Comparison of ENCODE assay signal across 23 mouse cellular contexts in the genomic region with DNA sequence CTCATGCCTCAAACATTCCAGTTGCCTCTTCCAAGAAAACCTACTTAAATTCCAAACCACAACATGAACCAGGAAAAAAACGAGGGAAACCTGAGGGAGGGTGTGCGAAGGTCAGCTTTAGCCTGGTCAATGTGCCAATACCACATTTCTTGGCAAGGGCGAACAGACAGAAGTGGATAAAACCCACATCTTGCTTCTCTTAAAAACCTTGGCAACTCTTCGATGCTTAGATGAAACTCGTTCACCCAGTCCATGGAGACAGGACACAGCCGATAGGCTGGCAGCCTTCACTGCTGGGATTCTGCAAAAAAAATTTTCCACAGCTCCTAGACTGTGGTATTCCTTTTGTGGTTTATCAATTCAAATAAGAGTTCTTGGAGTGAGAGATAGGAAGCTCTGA.
DNase-seq lines count a peak whose midpoint lies in the region; ATAC-seq and TF ChIP-seq lines count a peak whose summit lies in the region.
"Had no signal": no experiment of that assay in that cellular context is flagged by ENCODE, and none has a peak within 500 bp of the region (broad histone marks: within the 10 kb centered on the region; RNA-seq: fewer than 3 reads in every experiment).

No protein-coding gene starts in this region.

- no peaks in the 10 kb centered on the region for H3K9me3 ChIP-seq in lung, embryonic 16.5 days (ENCODE audit: control insufficient read depth, low read length)
- no peaks in the 10 kb centered on the region for H3K9me3 ChIP-seq in limb, embryonic 13.5 days
- H3K9me3 ChIP-seq: intestine, embryonic 15.5 days; midbrain, embryonic 15.5 days had no signal

- no peaks in the 10 kb centered on the region for H3K27me3 ChIP-seq in lung, embryonic 16.5 days (ENCODE audit: control insufficient read depth, insufficient read depth, low read depth, low read length)
- no peaks in the 10 kb centered on the region for H3K27me3 ChIP-seq in limb, embryonic 13.5 days
- H3K27me3 ChIP-seq: intestine, embryonic 15.5 days; megakaryocyte, embryonic 14.5 days; midbrain, embryonic 15.5 days had no signal

- no peak overlapping the region for H3K9ac ChIP-seq in lung, embryonic 16.5 days (ENCODE audit: low read length)
- H3K9ac ChIP-seq in limb, embryonic 13.5 days = no peak overlapping the region
- H3K9ac ChIP-seq: forebrain, postnatal 0 days; hindbrain, embryonic 14.5 days; intestine, embryonic 15.5 days; liver, postnatal 0 days; midbrain, embryonic 15.5 days had no signal

- intact Hi-C loops in heart, postnatal 10 days (cut with DNase I) = no loop called here

- TF ChIP-seq CTCF in lung, adult 2 months (IDR thresholded peaks at IDR 0.05; ENCODE audit: insufficient read depth, low read length) = no peak

- no peak overlapping the region for H3K4me2 ChIP-seq in lung, embryonic 16.5 days (ENCODE audit: low read depth, low read length)
- H3K4me2 ChIP-seq in limb, embryonic 13.5 days (replicated peaks) = no peak overlapping the region
- H3K4me2 ChIP-seq: hindbrain, embryonic 14.5 days; intestine, embryonic 15.5 days; midbrain, embryonic 15.5 days had no signal

- 0 out of 2 replicates have a peak, but pooled peaks have one; percentile 31 for ATAC-seq in lung, embryonic 16.5 days (ENCODE audit: low read depth)
- ATAC-seq in limb, embryonic 13.5 days (ENCODE audit: low FRiP score, low read depth) = peak; percentile 55; the same call in 1 of the 2 replicates
- ATAC-seq: CD4-positive, CD25-positive, alpha-beta regulatory T cell, adult 4 months; forebrain, postnatal 0 days; intestine, embryonic 15.5 days; liver, postnatal 0 days; midbrain, embryonic 15.5 days had no signal

- H3K36me3 ChIP-seq in lung, embryonic 16.5 days (ENCODE audit: control insufficient read depth, insufficient read depth, low read length) = no peaks in the 10 kb centered on the region
- peaks cover 24% of the 10 kb centered on the region for H3K36me3 ChIP-seq in limb, embryonic 13.5 days
- H3K36me3 ChIP-seq: G1E; intestine, embryonic 15.5 days; midbrain, embryonic 15.5 days had no signal

- DNase-seq in cerebellum, postnatal 10 days = peak; percentile 40 to 48
- no peak for DNase-seq in cerebellum, postnatal 4 days (ENCODE audit: low spot score in 2 of 2)
- peak; percentile 5 to 17 for DNase-seq in heart, postnatal 10 days
- no peak for DNase-seq in heart, postnatal 4 days
- DNase-seq in lung, adult 2 months = no peak
- DNase-seq in thymus, postnatal 14 days = no peak
- DNase-seq: cerebellum, adult 9-11 months; embryo, embryonic 11 days; forebrain, postnatal 0 days; liver; liver, postnatal 0 days; right cerebral cortex, adult 18-20 months had no signal

- H3K4me3 ChIP-seq in lung, embryonic 16.5 days (ENCODE audit: low read length) = no peak overlapping the region
- H3K4me3 ChIP-seq in lung, adult 2 months (replicated peaks; ENCODE audit: extremely low read depth, low read depth, low read length) = no peak overlapping the region
- H3K4me3 ChIP-seq in limb, embryonic 13.5 days = no peak overlapping the region
- H3K4me3 ChIP-seq: erythroblast, embryonic 14.5 days; intestine, embryonic 15.5 days; layer of hippocampus, adult 2 months; left cerebral cortex, adult 2 months; megakaryocyte, embryonic 14.5 days; midbrain, embryonic 15.5 days had no signal

- no peak overlapping the region for H3K27ac ChIP-seq in lung, embryonic 16.5 days (ENCODE audit: low read length)
- 0 out of 2 replicates have a peak overlapping the region, but pooled peaks have one; percentile 44 for H3K27ac ChIP-seq in limb, embryonic 13.5 days
- H3K27ac ChIP-seq: hindbrain, embryonic 14.5 days; intestine, embryonic 15.5 days; layer of hippocampus, adult 2 months; left cerebral cortex, adult 2 months; midbrain, embryonic 15.5 days had no signal

- H3K4me1 ChIP-seq in lung, embryonic 16.5 days (replicated peaks; ENCODE audit: control insufficient read depth, insufficient read depth, low read length) = 0 out of 2 replicates have a peak, but pooled peaks cover 3% of the 10 kb centered on the region
- no peaks in the 10 kb centered on the region for H3K4me1 ChIP-seq in lung, adult 2 months (ENCODE audit: control insufficient read depth, insufficient read depth, low read length)
- H3K4me1 ChIP-seq in limb, embryonic 13.5 days = peaks cover 33% of the 10 kb centered on the region
- H3K4me1 ChIP-seq: megakaryocyte, embryonic 14.5 days had no signal

- TF ChIP-seq POLR2A in lung, adult 2 months (IDR thresholded peaks at IDR 0.05; ENCODE audit: borderline replicate concordance, extremely low read depth, low read depth, low read length) = no peak

- 52% methylated on average over 6 of the region's 6 CpGs for WGBS in lung, embryonic 16.5 days
- WGBS in lung, adult 2 months = 52% methylated on average over 6 of the region's 6 CpGs
- WGBS in limb, embryonic 13.5 days = 60% methylated on average over 6 of the region's 6 CpGs

Comparison
In these comparisons a context has a peak if more than half of its experiments do, and no peak if none do; other contexts are left out.
1. DNase-seq: peak in cerebellum, postnatal 10 days (2 of 2) and heart, postnatal 10 days (2 of 2); none in cerebellum, postnatal 4 days (0 of 2), heart, postnatal 4 days (single experiment), lung, adult 2 months (single experiment) and thymus, postnatal 14 days (single experiment).